Mouse (Mus musculus) neural tube, embryonic 14.5 days (tissue): Measurements from ENCODE around the gene Rpl23. TPM values are rescaled to one million over a fixed set of nuclear protein-coding genes. Genes with fewer than 3 reads are reported as not detected.
"Not testable (repeated sequence)": the region's sequence is repeated elsewhere in the genome, so short reads cannot be mapped to it uniquely, and the experiment has no call there.

ENCODE experiments used
- ATAC-seq: fragments of 200-750 bp; cut with Nextera tagmentation; 2 replicates; pipeline ENCODE4 v1.8.0; 2017; ENCODE audit warnings: low read depth, mild to moderate bottlenecking, moderate TSS enrichment, moderate library complexity
- H3K27ac ChIP-seq: fragments of 300-500 bp; sonication (generic); 2 replicates; pipeline ENCODE4 v1.5.1; 2014; ENCODE audit warnings: low read depth, mild to moderate bottlenecking, control low read depth, low read length, moderate library complexity, mixed read lengths
- H3K27me3 ChIP-seq: fragments of 300-500 bp; sonication (generic); 2 replicates; pipeline ENCODE4 v1.6.1; 2014; ENCODE audit warnings: low read length; ENCODE audit not compliant: control insufficient read depth, insufficient read depth
- H3K36me3 ChIP-seq: fragments of 300-500 bp; sonication (generic); 2 replicates; pipeline ENCODE4 v1.6.1; 2014; ENCODE audit warnings: low read length, mixed read lengths; ENCODE audit not compliant: control insufficient read depth, insufficient read depth
- H3K4me1 ChIP-seq: fragments of 300-500 bp; sonication (generic); 2 replicates; pipeline ENCODE4 v1.6.1; 2014; ENCODE audit warnings: low read length; ENCODE audit not compliant: control insufficient read depth, insufficient read depth
- H3K4me2 ChIP-seq: fragments of 300-500 bp; sonication (generic); 2 replicates; pipeline ENCODE4 v1.6.1; 2014; ENCODE audit warnings: mild to moderate bottlenecking, low read depth, low read length, control low read depth
- H3K4me3 ChIP-seq: fragments of 300-500 bp; sonication (generic); 2 replicates; pipeline ENCODE4 v1.5.1; 2014; ENCODE audit warnings: low read depth, low read length, control low read depth, mixed read lengths
- H3K9ac ChIP-seq: fragments of 300-500 bp; sonication (generic); replicated peaks from 2 replicates; pipeline ENCODE4 v1.6.1; 2014; ENCODE audit warnings: low read depth, mild to moderate bottlenecking, control low read depth, low read length, mixed read lengths
- H3K9me3 ChIP-seq: fragments of 300-500 bp; sonication (generic); 2 replicates; pipeline ENCODE4 v1.6.1; 2016; ENCODE audit warnings: low read length; ENCODE audit not compliant: control insufficient read depth
- WGBS: fragments of 180-500 bp; shearing (Covaris S2); extraction: QIAGEN DNeasy Blood & Tissue Kit; methylation state at CpG from one replicate; pipeline ENCODE4 v1.1.7; 2014; 5-methylcytosine and 5-hydroxymethylcytosine counted together
- microRNA-seq: library from miRNA; unstranded; fragments of <30 nt; microRNA quantifications from one replicate; pipeline ENCODE4, GENCODE M21; 2016
- polyA plus RNA-seq: library from polyadenylated mRNA; unstranded; fragments of >200 nt; fragmentation: Nextera tagmentation; extraction: Ambion mirVana; gene quantifications from 2 replicates; pipeline ENCODE4 v1.2.1, GENCODE M21; 2014

Rpl23 gene
- polyA plus RNA-seq, 1 experiment from 2014 or later: 347 TPM

- peaks cover 10% of the 10 kb centered on the region; the same call in 1 of the 2 replicates for H3K36me3 ChIP-seq
- not testable (repeated sequence) for H3K9me3 ChIP-seq, H3K4me3 ChIP-seq, H3K4me2 ChIP-seq, H3K27ac ChIP-seq, H3K9ac ChIP-seq, ATAC-seq, H3K4me1 ChIP-seq, H3K27me3 ChIP-seq
- 84% methylated on average over 5 of the region's 5 CpGs for WGBS
These were observed 47.4 kb downstream of the Rpl23 start for GRCm38 (mm10) chr11:97734810-97735209.

GRCm38 (mm10) chr11:97733689-97734088 lies 48.5 kb downstream of the Rpl23 start:
- Histone ChIP-seq H3K27me3 (no peaks in the 10 kb centered on the region), H3K4me3 (no peak overlapping the region), H3K27ac (no peak overlapping the region), H3K4me1 (no peaks in the 10 kb centered on the region), H3K36me3 (peaks cover 18% of the 10 kb centered on the region; the same call in 1 of the 2 replicates), H3K9me3 (no peaks in the 10 kb centered on the region), H3K4me2 (no peak overlapping the region), H3K9ac (no peak overlapping the region)
- ATAC-seq: no peak
- WGBS: 49% methylated on average over 10 of the region's 10 CpGs

GRCm38 (mm10) chr11:97728730-97729129 lies 53.5 kb downstream of the Rpl23 start:
- no peak for ATAC-seq
- 86% methylated on average over 7 of the region's 7 CpGs for WGBS
- Histone ChIP-seq H3K4me3 (no peak overlapping the region), H3K27ac (no peak overlapping the region), H3K9me3 (no peaks in the 10 kb centered on the region), H3K9ac (no peak overlapping the region), H3K36me3 (peaks cover 49% of the 10 kb centered on the region; the same call in 1 of the 2 replicates), H3K4me2 (no peak overlapping the region), H3K27me3 (no peaks in the 10 kb centered on the region), H3K4me1 (no peaks in the 10 kb centered on the region)

- no peaks in the 10 kb centered on the region for H3K27me3 ChIP-seq
- H3K36me3 ChIP-seq: peaks cover 49% of the 10 kb centered on the region; the same call in 1 of the 2 replicates
- H3K9ac ChIP-seq: no peak overlapping the region
- no peak overlapping the region for H3K27ac ChIP-seq
- no peak for ATAC-seq
- no peaks in the 10 kb centered on the region for H3K9me3 ChIP-seq
- H3K4me1 ChIP-seq: no peaks in the 10 kb centered on the region
- 73% methylated on average over 7 of the region's 7 CpGs for WGBS
- H3K4me2 ChIP-seq: no peak overlapping the region
- H3K4me3 ChIP-seq: no peak overlapping the region
These were observed 53.9 kb downstream of the Rpl23 start for GRCm38 (mm10) chr11:97728311-97728710.

Small RNA genes within 50 kb of the gene (microRNA-seq; reads per million reads assigned to microRNA genes)
- not detected for gene Mir8102

Other genes starting within 250 kb of the Rpl23 start
- 7.6 and 8.1 TPM in 2 replicates for gene Srcin1, start 206.3 kb downstream of the Rpl23 start, polyA plus RNA-seq
- gene Epop, start 152.7 kb downstream of the Rpl23 start, polyA plus RNA-seq: 1.5 and 2.4 TPM in 2 replicates
- 4.7 and 5.1 TPM in 2 replicates for gene Mllt6, start 119.0 kb downstream of the Rpl23 start, polyA plus RNA-seq
- 28.3 and 38.1 TPM in 2 replicates for gene Cisd3, start 96.6 kb downstream of the Rpl23 start, polyA plus RNA-seq
- gene Pcgf2, start 81.9 kb downstream of the Rpl23 start, polyA plus RNA-seq: 24.7 and 25.8 TPM in 2 replicates
- gene Psmb3, start 79.0 kb downstream of the Rpl23 start, polyA plus RNA-seq: 441 and 465 TPM in 2 replicates
- gene Pip4k2b, start 37.7 kb downstream of the Rpl23 start, polyA plus RNA-seq: 4.1 and 6.2 TPM in 2 replicates
- gene Cwc25, start 15.9 kb downstream of the Rpl23 start, polyA plus RNA-seq: 13.8 and 13.9 TPM in 2 replicates
- gene 1700001P01Rik, start 6.5 kb downstream of the Rpl23 start, polyA plus RNA-seq: 0.36 TPM in 1 of 2 replicates, not detected in the other
- gene Lasp1, start 16.6 kb upstream of the Rpl23 start, polyA plus RNA-seq: 82.9 and 99.8 TPM in 2 replicates
- gene B230217C12Rik, start 58.3 kb upstream of the Rpl23 start, polyA plus RNA-seq: 39.8 and 53.5 TPM in 2 replicates
- gene Fbxo47, start 101.7 kb upstream of the Rpl23 start, polyA plus RNA-seq: 0.63 and 1.5 TPM in 2 replicates
- gene Plxdc1, start 204.0 kb upstream of the Rpl23 start, polyA plus RNA-seq: 0.39 and 0.70 TPM in 2 replicates
- 6.1 and 11.0 TPM in 2 replicates for gene Arl5c, start 213.7 kb upstream of the Rpl23 start, polyA plus RNA-seq
- gene Cacnb1, start 240.6 kb upstream of the Rpl23 start, polyA plus RNA-seq: 32.4 and 37.1 TPM in 2 replicates
- gene Rpl19, start 244.3 kb upstream of the Rpl23 start, polyA plus RNA-seq: 656 and 678 TPM in 2 replicates